Mouse (Mus musculus): ENCODE measurements at regions not wholly inside any gene's neighbourhood (a gene's known extent, or its start where the extent isn't known, plus 50 kb on each side); places are given as distances from the start of the nearest gene placed in this dataset.
A peak's percentile ranks its signal among the peaks of the same experiment; 100 is the strongest.
"Not testable (repeated sequence)": the region's sequence is repeated elsewhere in the genome, so short reads cannot be mapped to it uniquely, and the experiment has no call there.

GRCm38 (mm10) chr8:118209301-118209700 lies 74.2 kb upstream of the Cdh13 start:
- not testable (repeated sequence) for DNase-seq (ENCODE audit: low read depth, low spot score)

GRCm38 (mm10) chr8:118190866-118191265 lies 92.7 kb upstream of the Cdh13 start:
- DNase-seq (ENCODE audit: low read depth, low spot score): no peak

- DNase-seq (ENCODE audit: low read depth, low spot score): no peak
These were observed 94.3 kb upstream of the Cdh13 start for GRCm38 (mm10) chr8:118189226-118189625.

GRCm38 (mm10) chr8:118169001-118169413 lies 114.5 kb upstream of the Cdh13 start:
- DNase-seq (ENCODE audit: low read depth, low spot score): no peak

- no peak for DNase-seq (ENCODE audit: low read depth, low spot score)
These were observed 121.4 kb upstream of the Cdh13 start for GRCm38 (mm10) chr8:118162171-118162570.

- DNase-seq (ENCODE audit: low read depth, low spot score): no peak
These were observed 136.0 kb upstream of the Cdh13 start for GRCm38 (mm10) chr8:118147359-118148205.

GRCm38 (mm10) chr8:118144546-118144945 lies 139.0 kb upstream of the Cdh13 start:
- DNase-seq (ENCODE audit: low read depth, low spot score): no peak

GRCm38 (mm10) chr8:118142311-118142710 lies 141.2 kb upstream of the Cdh13 start:
- no peak for DNase-seq (ENCODE audit: low read depth, low spot score)

GRCm38 (mm10) chr8:118139928-118140327 lies 143.6 kb upstream of the Cdh13 start:
- DNase-seq (ENCODE audit: low read depth, low spot score): no peak

- no peak for DNase-seq (ENCODE audit: low read depth, low spot score)
These were observed 145.7 kb upstream of the Cdh13 start for GRCm38 (mm10) chr8:118137846-118138245.

- DNase-seq (ENCODE audit: low read depth, low spot score): no peak
These were observed 158.5 kb upstream of the Cdh13 start for GRCm38 (mm10) chr8:118124993-118125392.

GRCm38 (mm10) chr8:118114253-118114652 lies 169.3 kb upstream of the Cdh13 start:
- DNase-seq (ENCODE audit: low read depth, low spot score): no peak

- DNase-seq (ENCODE audit: low read depth, low spot score): no peak
These were observed 179.0 kb upstream of the Cdh13 start for GRCm38 (mm10) chr8:118104464-118105050.

GRCm38 (mm10) chr8:118101346-118101745 lies 182.2 kb upstream of the Cdh13 start:
- DNase-seq (ENCODE audit: low read depth, low spot score): no peak

- peak; percentile 58 for DNase-seq (ENCODE audit: low read depth, low spot score)
These were observed 220.8 kb upstream of the Cdh13 start for GRCm38 (mm10) chr8:118062736-118063135.

GRCm38 (mm10) chr8:118056781-118057180 lies 226.8 kb upstream of the Cdh13 start:
- no peak for DNase-seq (ENCODE audit: low read depth, low spot score)

GRCm38 (mm10) chr8:118055536-118055935 lies 228.0 kb upstream of the Cdh13 start:
- no peak for DNase-seq (ENCODE audit: low read depth, low spot score)

- DNase-seq (ENCODE audit: low read depth, low spot score): no peak
These were observed 233.1 kb upstream of the Cdh13 start for GRCm38 (mm10) chr8:118050386-118050785.

GRCm38 (mm10) chr8:118042253-118042860 lies 240.6 kb upstream of the Mphosph6 start:
- no peak for DNase-seq (ENCODE audit: low read depth, low spot score)

GRCm38 (mm10) chr8:118041253-118041652 lies 239.5 kb upstream of the Mphosph6 start:
- no peak for DNase-seq (ENCODE audit: low read depth, low spot score)

- no peak for DNase-seq (ENCODE audit: low read depth, low spot score)
These were observed 236.1 kb upstream of the Mphosph6 start for GRCm38 (mm10) chr8:118037801-118038200.

- DNase-seq (ENCODE audit: low read depth, low spot score): no peak
These were observed 232.3 kb upstream of the Mphosph6 start for GRCm38 (mm10) chr8:118034051-118034450.

GRCm38 (mm10) chr8:118031406-118031805 lies 229.7 kb upstream of the Mphosph6 start:
- DNase-seq (ENCODE audit: low read depth, low spot score): no peak

All from ZHBTc4 (cell line).